Mouse (Mus musculus) left cerebral cortex, adult 8-10 months (tissue): ENCODE measurements around the gene Stk39. TPM values are rescaled to one million over a fixed set of nuclear protein-coding genes. Genes with fewer than 3 reads are reported as not detected.

ENCODE experiments used
- DNase-seq, 2 experiments: peaks; one replicate each; pipeline ENCODE4 v3.0.0; 2022; ENCODE audit warnings: low spot score in 2 of 2
- total RNA-seq, 4 experiments: library from RNA; stranded (reverse); gene quantifications; 2 replicates each; pipeline ENCODE4 v1.2.4; 2022

Stk39 gene
- total RNA-seq, 4 experiments from 2014 or later = 88.4 to 96.1 (median 92.5) TPM

DNA sequence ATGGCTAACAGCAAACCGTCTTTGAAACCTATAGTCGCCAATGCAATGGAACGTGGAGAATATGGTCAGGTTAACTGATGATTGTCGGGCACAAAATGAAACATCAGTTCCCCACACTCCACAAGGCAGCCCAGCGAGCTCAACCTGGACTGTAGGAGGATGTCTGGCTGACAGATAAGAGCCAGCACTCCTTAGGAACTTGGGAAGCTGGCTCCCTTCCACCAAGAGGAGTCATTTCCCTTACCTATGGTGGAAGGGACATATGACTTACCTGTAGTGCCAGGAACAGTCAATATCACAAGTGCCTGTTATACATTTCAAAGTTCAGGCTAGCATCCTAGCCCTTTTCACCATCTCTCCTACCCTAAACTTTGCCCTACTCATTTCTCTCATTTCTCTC is 14.0 kb downstream of the Stk39 start:
- no peak for DNase-seq

DNA sequence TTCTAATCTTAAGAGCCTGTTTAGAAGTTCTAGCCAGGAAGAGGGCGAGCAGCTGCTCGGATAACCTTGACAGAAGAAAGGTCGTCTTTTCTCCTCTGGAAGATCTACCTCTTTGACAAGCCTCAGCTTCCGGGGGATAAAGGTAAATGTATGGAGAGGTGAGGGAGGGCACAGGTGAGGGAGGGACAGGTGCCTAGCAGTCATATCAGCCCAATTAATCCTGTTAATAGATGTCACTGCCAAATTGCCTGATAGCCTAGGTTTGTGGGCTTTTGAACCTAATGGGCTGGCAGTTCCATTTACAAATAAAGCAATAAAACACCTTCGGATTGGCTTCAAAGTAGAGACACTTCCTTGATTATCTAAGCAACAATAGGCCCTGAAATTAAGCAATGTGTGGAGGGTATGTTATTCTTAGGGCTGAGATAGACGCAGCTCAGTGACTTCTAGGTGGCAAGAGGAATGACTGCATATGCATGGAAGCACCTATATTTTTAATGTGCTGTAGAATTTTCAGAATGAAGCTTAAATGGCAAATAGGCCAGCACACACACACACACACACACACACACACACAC is 14.5 kb downstream of the Stk39 start:
- no peak for DNase-seq

- DNase-seq = no peak
Observed at GRCm38 (mm10) chr2:68456899-68457298, 15.2 kb downstream of the Stk39 start.

DNA sequence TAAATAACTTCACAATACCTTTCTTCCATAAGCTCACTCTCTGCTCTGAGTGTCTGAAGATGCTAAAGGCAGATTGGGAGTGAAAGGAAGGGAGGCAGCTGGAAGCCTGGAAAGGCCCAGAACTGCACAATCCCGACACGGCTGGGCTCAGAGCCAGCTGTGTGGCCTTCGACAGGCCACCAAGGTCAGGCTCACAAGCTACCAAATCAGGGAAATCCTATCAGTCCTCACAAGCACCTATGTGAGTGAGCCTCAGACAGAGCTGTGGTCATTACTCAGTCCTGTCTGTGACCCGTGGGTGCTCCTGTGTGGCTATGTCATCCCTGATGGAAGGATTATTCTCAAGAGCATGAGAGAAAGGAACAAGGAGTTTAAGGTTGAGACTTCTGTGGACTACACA is 19.7 kb downstream of the Stk39 start:
- DNase-seq = no peak

- no peak for DNase-seq
Observed at GRCm38 (mm10) chr2:68448035-68448434, 24.0 kb downstream of the Stk39 start.

GRCm38 (mm10) chr2:68443141-68443540 is 28.9 kb downstream of the Stk39 start:
- DNase-seq = no peak

GRCm38 (mm10) chr2:68442113-68442717 is 29.9 kb downstream of the Stk39 start:
- DNase-seq = no peak

DNA sequence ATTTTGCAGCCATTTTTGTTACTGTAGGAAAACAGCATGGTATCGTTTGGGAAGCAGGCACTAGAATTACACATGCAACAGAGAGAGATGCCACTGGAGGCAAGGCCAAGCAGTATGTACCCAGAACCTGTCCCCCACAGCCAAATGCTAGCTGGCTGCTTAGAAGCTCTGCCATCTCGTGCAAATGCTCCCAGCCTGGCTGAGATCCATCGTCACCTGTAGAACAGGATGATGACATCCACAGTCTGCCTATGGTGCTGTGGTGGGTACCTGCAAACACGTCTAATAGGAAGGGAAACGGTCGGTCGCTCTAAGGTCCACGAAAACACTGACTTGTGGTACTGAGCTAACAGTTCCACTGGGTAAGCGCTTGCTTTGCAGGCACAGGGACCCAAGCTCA is 32.5 kb downstream of the Stk39 start:
- no peak for DNase-seq

- DNase-seq = no peak
Observed at GRCm38 (mm10) chr2:68437920-68438319, 34.1 kb downstream of the Stk39 start.

GRCm38 (mm10) chr2:68437216-68437615 is 34.9 kb downstream of the Stk39 start:
- no peak for DNase-seq

DNA sequence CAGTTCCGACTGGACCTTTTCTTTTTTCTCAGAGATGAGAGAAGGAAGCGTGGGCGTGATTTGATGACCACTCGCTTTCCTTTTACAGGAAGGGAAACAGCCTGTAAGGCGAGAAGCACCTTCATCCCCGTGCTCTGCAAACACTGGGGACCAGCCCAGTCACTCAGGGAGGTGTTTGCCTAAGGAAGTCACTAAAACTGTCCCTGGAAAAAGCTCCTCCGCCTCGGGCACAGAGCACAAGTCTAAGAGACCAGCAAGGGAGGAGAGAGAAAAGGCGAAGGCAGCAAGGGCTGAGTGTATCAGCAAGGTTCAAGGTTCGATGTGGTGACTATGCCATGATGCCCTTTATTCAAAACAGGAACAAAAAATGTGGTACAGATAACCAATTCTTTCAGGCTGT is 35.8 kb downstream of the Stk39 start:
- DNase-seq = no peak

- no peak for DNase-seq
Observed at GRCm38 (mm10) chr2:68435494-68436255, 36.4 kb downstream of the Stk39 start.

- DNase-seq = no peak
Observed at GRCm38 (mm10) chr2:68434997-68435396, 37.1 kb downstream of the Stk39 start.

DNA sequence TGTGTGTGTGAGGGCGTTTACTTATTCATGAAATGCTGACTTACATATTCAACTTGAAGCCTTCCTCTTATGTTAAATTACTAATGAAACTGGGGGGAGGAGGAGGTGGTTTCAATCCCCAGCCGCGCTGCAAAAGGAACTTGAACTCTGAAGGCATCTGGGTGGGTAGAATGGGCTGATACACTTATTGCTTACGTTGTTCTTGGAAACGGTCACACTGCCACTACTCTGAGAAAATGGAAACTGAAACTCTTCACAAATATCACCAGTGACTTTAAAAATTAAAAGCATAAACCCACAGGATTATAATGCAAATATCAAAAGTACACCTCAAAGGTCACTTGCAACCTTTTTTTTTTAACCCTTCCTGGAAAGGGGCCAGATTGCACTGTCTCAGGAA is 37.5 kb downstream of the Stk39 start:
- DNase-seq = no peak

DNA sequence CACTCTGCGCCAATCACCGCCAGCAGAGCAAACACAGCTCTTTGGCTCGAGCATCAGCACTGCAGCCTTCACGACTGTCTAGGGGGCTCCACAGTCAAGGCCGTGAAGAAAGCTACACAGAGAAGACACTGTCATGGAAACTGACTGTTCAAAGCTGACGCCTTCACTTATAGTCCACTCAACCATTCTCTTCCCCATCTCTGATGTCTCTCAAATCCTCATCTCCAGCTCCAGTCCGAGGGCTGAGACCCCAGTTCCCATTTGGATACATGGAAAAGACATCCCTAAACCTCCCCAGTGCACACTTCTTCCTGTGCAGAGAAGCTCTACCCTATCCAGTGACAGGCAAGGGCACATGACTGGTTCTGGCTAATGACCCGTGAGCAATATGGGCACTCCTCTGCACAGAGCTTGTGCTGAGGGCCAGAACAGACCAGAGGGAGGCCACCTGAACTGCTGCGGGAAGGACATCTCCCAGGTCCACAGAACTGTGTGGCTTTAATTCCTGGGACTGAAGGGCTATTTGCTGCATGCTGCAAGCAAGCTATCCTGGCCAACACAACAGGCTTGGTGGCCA is 38.2 kb downstream of the Stk39 start:
- no peak for DNase-seq

- DNase-seq = no peak
Observed at GRCm38 (mm10) chr2:68432834-68433233, 39.2 kb downstream of the Stk39 start.

GRCm38 (mm10) chr2:68431024-68431962 is 40.8 kb downstream of the Stk39 start:
- DNase-seq = no peak

GRCm38 (mm10) chr2:68430493-68430892 is 41.6 kb downstream of the Stk39 start:
- DNase-seq = no peak

GRCm38 (mm10) chr2:68429436-68429835 is 42.6 kb downstream of the Stk39 start:
- no peak for DNase-seq

DNA sequence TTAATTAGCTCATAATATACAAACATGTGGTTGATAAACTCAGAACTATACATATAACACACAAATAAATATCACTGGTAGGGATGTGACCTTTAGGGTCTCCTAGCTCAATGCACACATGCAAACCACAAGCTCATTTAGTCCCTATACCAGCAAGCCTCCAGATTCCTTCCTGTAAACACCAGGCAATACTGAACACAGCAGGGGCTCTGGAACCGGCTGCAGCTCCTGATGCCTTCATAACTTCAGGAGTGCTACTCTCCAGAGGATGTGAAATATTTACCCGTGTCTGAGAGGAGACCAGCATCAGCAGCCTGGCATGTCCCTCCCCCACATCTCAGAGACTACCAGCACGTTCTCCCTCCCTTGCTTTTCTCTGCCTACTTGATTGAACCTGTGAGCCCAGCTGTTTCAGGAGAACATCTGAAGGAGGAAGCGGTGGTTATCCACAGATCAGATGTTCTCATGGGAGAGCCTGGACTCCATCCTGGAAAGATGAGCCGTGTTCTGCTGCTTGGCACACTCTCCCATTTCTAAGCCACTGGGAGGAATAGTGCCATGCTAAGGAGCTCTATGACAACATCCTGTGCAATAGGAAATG is 45.0 kb downstream of the Stk39 start:
- no peak for DNase-seq

- no peak for DNase-seq
Observed at GRCm38 (mm10) chr2:68426074-68426473, 46.0 kb downstream of the Stk39 start.
